Mouse (Mus musculus) megakaryocyte, adult 5-6 weeks (primary cell): Measurements from ENCODE around the gene Hivep2. TPM values are rescaled to one million over a fixed set of nuclear protein-coding genes. Genes with fewer than 3 reads are reported as not detected.

ENCODE experiments used
- total RNA-seq, 2 experiments: library from RNA; stranded (forward) in 1 of 2; stranded (reverse) in 1 of 2; fragments of 153-499, 151-499 nt in 1 of 2; fragments of 221-1000, 200-1000 nt in 1 of 2; gene quantifications; 2 replicates each; pipeline versions ENCODE4 v1.2.3 to v1.2.4; 2015 to 2017

Gene Hivep2
- total RNA-seq, 2 experiments from 2014 or later: 2.0 to 5.2 TPM

Other genes with a start within 250 kb of the Hivep2 start
- gene Aig1, start 97.1 kb upstream of the Hivep2 start, total RNA-seq (2015): 6.0 and 7.3 TPM in 2 replicates
- 3.5 and 4.7 TPM in 2 replicates for gene Aig1, start 97.1 kb upstream of the Hivep2 start, total RNA-seq (2017)